Mouse (Mus musculus) intestine, postnatal 0 days (tissue): ENCODE results near the gene Tstd3. TPM values are rescaled to one million over a fixed set of nuclear protein-coding genes. Genes with fewer than 3 reads are reported as not detected.
"Not testable (repeated sequence)": the region's sequence is repeated elsewhere in the genome, so short reads cannot be mapped to it uniquely, and the experiment has no call there.

Experiments used
- ATAC-seq: fragments of 200-750 bp; cut with Nextera tagmentation; 2 replicates; pipeline ENCODE4 v1.8.0; 2017; ENCODE audit warnings: mild to moderate bottlenecking, moderate TSS enrichment, moderate library complexity
- H3K27ac ChIP-seq: fragments of 300-500 bp; sonication (generic); 2 replicates; pipeline ENCODE4 v1.5.1; 2014; ENCODE audit warnings: mild to moderate bottlenecking, low read depth, low read length, moderate library complexity
- H3K27me3 ChIP-seq: fragments of 300-500 bp; sonication (generic); replicated peaks from 2 replicates; pipeline ENCODE4 v1.6.1; 2014; ENCODE audit warnings: low read length, mixed read lengths; ENCODE audit not compliant: control insufficient read depth, insufficient read depth
- H3K36me3 ChIP-seq: fragments of 300-500 bp; sonication (generic); 2 replicates; pipeline ENCODE4 v1.6.1; 2014; ENCODE audit warnings: mild to moderate bottlenecking, moderate library complexity; ENCODE audit not compliant: control insufficient read depth, insufficient read depth
- H3K4me1 ChIP-seq: fragments of 300-500 bp; sonication (generic); replicated peaks from 2 replicates; pipeline ENCODE4 v1.6.1; 2014; ENCODE audit warnings: antibody characterized with exemption, low read length, mixed read lengths; ENCODE audit not compliant: control insufficient read depth, insufficient read depth
- H3K4me2 ChIP-seq: fragments of 300-500 bp; sonication (generic); replicated peaks from 2 replicates; pipeline ENCODE4 v1.6.1; 2014; ENCODE audit warnings: low read depth, mild to moderate bottlenecking, moderate library complexity
- H3K4me3 ChIP-seq: fragments of 300-500 bp; sonication (generic); 2 replicates; pipeline ENCODE4 v1.5.1; 2014; ENCODE audit warnings: low read depth, low read length
- H3K9ac ChIP-seq: fragments of 300-500 bp; sonication (generic); 2 replicates; pipeline ENCODE4 v1.6.1; 2014; ENCODE audit warnings: mild to moderate bottlenecking, low read depth, low read length
- H3K9me3 ChIP-seq: fragments of 300-500 bp; sonication (generic); 2 replicates; pipeline ENCODE4 v1.6.1; 2016; ENCODE audit warnings: mixed run types; ENCODE audit not compliant: control insufficient read depth
- CTCF ChIP-seq: sonication (generic); IDR thresholded peaks from 2 replicates; pipeline ENCODE4 v1.5.1; 2016; ENCODE audit warnings: low read depth, mild to moderate bottlenecking, control low read depth, antibody characterized with exemption, moderate library complexity
- WGBS: fragments of 180-500 bp; shearing (Covaris S2); extraction: QIAGEN DNeasy Blood & Tissue Kit; methylation state at CpG from one replicate; pipeline ENCODE4 v1.1.7; 2014; 5-methylcytosine and 5-hydroxymethylcytosine counted together
- polyA plus RNA-seq: library from polyadenylated mRNA; unstranded; fragments of >200 nt; fragmentation: Nextera tagmentation; extraction: Ambion mirVana; gene quantifications from 2 replicates; pipeline ENCODE4 v1.2.1, GENCODE M21; 2015

Gene Tstd3
- polyA plus RNA-seq, 1 experiment from 2014 or later: 21.1 TPM

DNA sequence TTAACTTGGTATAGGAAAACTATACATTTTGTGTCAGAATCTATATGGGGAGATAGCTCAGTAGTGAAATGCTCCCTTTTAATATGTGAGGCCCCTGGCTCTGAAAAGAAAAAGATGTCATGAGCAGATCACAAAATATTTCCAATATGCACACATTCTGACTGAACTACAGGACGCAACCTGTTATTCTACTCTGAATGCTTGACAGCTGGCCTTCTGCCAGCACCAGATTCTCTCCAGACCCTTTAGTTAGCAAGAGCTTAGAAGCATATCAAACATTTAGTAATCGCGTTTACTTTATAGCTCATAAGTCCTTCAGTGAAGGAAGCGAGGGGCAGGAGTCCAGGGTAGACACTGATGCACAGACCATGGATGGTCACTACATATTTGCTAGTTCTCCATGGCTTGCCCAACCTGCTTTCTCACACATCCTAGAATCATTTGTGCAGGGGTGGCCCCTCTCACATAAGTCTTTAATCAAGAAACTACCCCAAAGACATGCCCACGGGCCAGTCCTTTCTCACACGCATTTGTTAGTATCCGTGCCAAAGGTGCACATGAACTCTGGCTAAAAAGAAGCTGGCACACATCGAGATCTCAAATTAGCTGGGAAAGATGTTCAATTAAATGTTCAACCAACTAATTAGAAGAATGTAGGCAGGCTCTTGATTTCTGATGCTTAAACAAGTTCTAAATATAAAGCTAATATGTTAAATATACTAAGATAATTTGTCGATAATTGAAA lies 5.4 kb downstream of the Tstd3 start:
- Histone ChIP-seq H3K27me3 (no peaks in the 10 kb centered on the region), H3K4me1 (no peaks in the 10 kb centered on the region; the same call in 1 of the 2 replicates), H3K27ac (no peak overlapping the region), H3K4me2 (no peak overlapping the region), H3K4me3 (no peak overlapping the region), H3K9me3 (no peaks in the 10 kb centered on the region), H3K36me3 (0 out of 2 replicates have a peak, but pooled peaks cover 2% of the 10 kb centered on the region), H3K9ac (no peak overlapping the region)
- WGBS: 71% methylated on average over 9 of the region's 9 CpGs
- ATAC-seq: no peak
- TF ChIP-seq CTCF: no peak

DNA sequence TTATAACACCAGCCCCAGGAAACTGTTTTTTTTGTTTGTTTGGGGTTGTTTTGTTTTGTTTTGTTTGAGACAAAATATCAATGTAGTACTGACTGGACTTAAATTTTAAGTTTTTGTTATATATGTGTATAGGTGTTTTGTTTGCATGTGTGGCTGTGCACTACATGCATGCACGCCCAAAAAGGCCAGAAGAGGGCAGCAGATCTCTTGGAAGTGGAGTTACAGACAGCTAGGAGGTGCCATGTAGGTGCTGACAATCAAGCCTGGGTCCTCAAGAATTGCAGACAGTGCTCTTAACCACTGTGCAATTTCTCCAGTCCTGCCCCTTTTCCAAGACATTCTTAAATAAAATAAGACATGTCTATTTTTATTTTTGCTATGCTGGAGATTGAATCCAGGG lies 8.2 kb downstream of the Tstd3 start:
- Histone ChIP-seq H3K4me3 (no peak overlapping the region), H3K27me3 (no peaks in the 10 kb centered on the region), H3K4me2 (no peak overlapping the region), H3K9ac (no peak overlapping the region), H3K36me3 (0 out of 2 replicates have a peak, but pooled peaks cover 2% of the 10 kb centered on the region), H3K9me3 (no peaks in the 10 kb centered on the region), H3K4me1 (no peaks in the 10 kb centered on the region), H3K27ac (no peak overlapping the region)
- 62% methylated on average over 1 of the region's 1 CpGs for WGBS
- no peak for ATAC-seq
- peak; percentile 33 for TF ChIP-seq CTCF

DNA sequence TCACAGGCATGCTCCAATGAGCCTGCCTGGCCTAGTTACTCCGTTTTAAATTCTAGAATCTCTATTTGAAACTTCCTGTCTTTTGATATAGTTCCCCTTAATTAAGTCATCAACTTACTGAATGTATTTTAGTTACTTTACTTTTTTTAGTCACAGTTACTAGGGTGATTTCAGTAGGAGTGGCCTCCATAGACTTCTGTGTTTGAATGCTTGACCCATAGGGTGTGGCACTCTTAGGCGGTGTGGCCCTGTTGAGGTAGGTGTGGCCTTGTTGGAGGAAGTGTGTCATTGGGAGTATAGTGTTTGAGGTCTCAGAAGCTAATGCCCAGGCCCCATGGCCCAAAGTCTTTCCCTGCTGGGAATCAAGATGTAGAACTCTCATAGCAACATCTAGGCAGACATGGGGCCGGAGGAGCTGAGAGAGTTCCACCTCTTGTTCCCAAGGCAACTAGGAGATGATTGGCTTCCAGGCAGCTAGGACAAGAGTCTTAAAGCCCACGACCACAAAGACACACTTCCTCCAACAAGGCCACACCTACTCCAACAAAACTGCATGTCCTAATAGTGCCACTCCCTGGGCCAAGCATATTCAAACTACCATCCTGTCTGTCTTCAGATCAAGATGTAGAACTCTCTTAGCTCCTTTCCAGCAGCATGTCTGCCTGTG lies 11.8 kb downstream of the Tstd3 start:
- no peak for ATAC-seq
- Histone ChIP-seq H3K27me3 (no peaks in the 10 kb centered on the region), H3K9me3 (no peaks in the 10 kb centered on the region), H3K9ac (no peak overlapping the region), H3K4me3 (no peak overlapping the region), H3K4me1 (no peaks in the 10 kb centered on the region), H3K36me3 (0 out of 2 replicates have a peak, but pooled peaks cover 2% of the 10 kb centered on the region), H3K4me2 (no peak overlapping the region), H3K27ac (no peak overlapping the region)
- 62% methylated on average over 4 of the region's 4 CpGs for WGBS
- no peak for TF ChIP-seq CTCF

DNA sequence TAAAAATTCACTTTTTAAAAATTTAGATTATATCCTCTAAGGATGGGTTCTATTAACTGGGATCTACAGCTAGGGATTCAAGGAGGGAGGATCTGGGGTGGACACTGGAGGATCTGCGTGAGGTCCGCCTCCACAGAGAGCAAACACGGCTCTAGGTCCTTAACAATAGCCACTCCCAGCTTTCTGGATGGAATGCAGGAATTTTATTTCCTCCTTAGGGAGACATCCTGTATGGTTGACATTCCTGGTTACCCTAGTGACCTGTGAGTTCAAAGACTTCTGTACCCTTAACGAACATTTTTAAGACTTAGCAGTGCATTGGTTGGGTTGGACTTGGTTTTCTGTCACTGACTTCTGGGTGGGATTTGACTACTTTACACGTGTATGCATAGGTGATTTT lies 21.3 kb downstream of the Tstd3 start:
- Histone ChIP-seq H3K4me2 (no peak overlapping the region), H3K9me3 (no peaks in the 10 kb centered on the region), H3K9ac (no peak overlapping the region), H3K4me3 (no peak overlapping the region), H3K27ac (no peak overlapping the region), H3K27me3 (no peaks in the 10 kb centered on the region), H3K4me1 (no peaks in the 10 kb centered on the region), H3K36me3 (peaks cover 14% of the 10 kb centered on the region; the same call in 1 of the 2 replicates)
- no peak for ATAC-seq
- WGBS: 59% methylated on average over 5 of the region's 5 CpGs
- no peak for TF ChIP-seq CTCF

- TF ChIP-seq CTCF: peak; percentile 18; the same call in 1 of the 2 replicates
- WGBS: 91% methylated on average over 8 of the region's 8 CpGs
- peaks cover 14% of the 10 kb centered on the region; the same call in 1 of the 2 replicates for H3K36me3 ChIP-seq
- not testable (repeated sequence) for H3K4me3 ChIP-seq, H3K27ac ChIP-seq, H3K4me2 ChIP-seq, H3K9me3 ChIP-seq, ATAC-seq, H3K27me3 ChIP-seq, H3K4me1 ChIP-seq, H3K9ac ChIP-seq
Observed at GRCm38 (mm10) chr4:21744142-21744541, 22.9 kb downstream of the Tstd3 start.

GRCm38 (mm10) chr4:21739169-21739568 lies 27.8 kb downstream of the Tstd3 start:
- no peaks in the 10 kb centered on the region for H3K9me3 ChIP-seq
- no peaks in the 10 kb centered on the region for H3K27me3 ChIP-seq
- no peak overlapping the region for H3K27ac ChIP-seq
- peak; percentile 31; the same call in 1 of the 2 replicates for ATAC-seq
- WGBS: 49% methylated on average over 4 of the region's 4 CpGs
- peak; percentile 70 for TF ChIP-seq CTCF
- H3K36me3 ChIP-seq: peaks cover 17% of the 10 kb centered on the region; the same call in 1 of the 2 replicates
- no peak overlapping the region for H3K4me2 ChIP-seq
- no peak overlapping the region for H3K4me3 ChIP-seq
- H3K9ac ChIP-seq: no peak overlapping the region
- H3K4me1 ChIP-seq: no peaks in the 10 kb centered on the region
